Mouse (Mus musculus): ENCODE data around the gene Fmo9. TPM values are rescaled to one million over a fixed set of nuclear protein-coding genes. Genes with fewer than 3 reads are reported as not detected.

Gene Fmo9
- polyA plus RNA-seq (2012; ENCODE audit: low replicate concordance) = not detected in 2 replicates

GRCm38 (mm10) chr1:166681745-166682144, at the start of gene Fmo9:
Gene Fmo9, minus strand, starts transcription at chr1:166681845.

GRCm38 (mm10) chr1:166647593-166647992, 34.1 kb downstream of the Fmo9 start, which contains the start of gene Gm4847:
Gene Gm4847, minus strand, starts transcription at chr1:166647693.

Other genes with a start within 250 kb of the Fmo9 start
- not detected in 2 replicates for gene Gm4846, start 184.3 kb downstream of the Fmo9 start, polyA plus RNA-seq (2012; ENCODE audit: low replicate concordance)
- not detected in 2 replicates for gene Gm4847, start 34.2 kb downstream of the Fmo9 start, polyA plus RNA-seq (2012; ENCODE audit: low replicate concordance)